Mouse (Mus musculus) hindbrain, embryonic 10.5 days (tissue): ENCODE measurements around the gene Gatm. TPM values are rescaled to one million over a fixed set of nuclear protein-coding genes. Genes with fewer than 3 reads are reported as not detected.

Experiments used
- DNase-seq: peaks from one replicate; pipeline ENCODE4 v3.0.0-alpha.2; 2017; ENCODE audit warnings: low spot score
- H3K27ac ChIP-seq: fragments of 300-500 bp; sonication (generic); 2 replicates; pipeline ENCODE4 v1.5.1; 2016; ENCODE audit warnings: mild to moderate bottlenecking, moderate library complexity
- H3K27me3 ChIP-seq: fragments of 300-500 bp; sonication (generic); 2 replicates; pipeline ENCODE4 v1.6.1; 2016; ENCODE audit warnings: mild to moderate bottlenecking; ENCODE audit not compliant: poor library complexity, insufficient read depth, severe bottlenecking
- H3K36me3 ChIP-seq: fragments of 300-500 bp; sonication (generic); 2 replicates; pipeline ENCODE4 v1.6.1; 2016; ENCODE audit warnings: mild to moderate bottlenecking, moderate library complexity
- H3K4me1 ChIP-seq: fragments of 300-500 bp; sonication (generic); replicated peaks from 2 replicates; pipeline ENCODE4 v1.6.1; 2016; ENCODE audit warnings: mild to moderate bottlenecking
- H3K4me3 ChIP-seq: fragments of 300-500 bp; sonication (generic); 2 replicates; pipeline ENCODE4 v1.5.1; 2016; ENCODE audit warnings: mild to moderate bottlenecking, moderate library complexity
- H3K9me3 ChIP-seq: fragments of 300-500 bp; sonication (generic); 2 replicates; pipeline ENCODE4 v1.6.1; 2016; ENCODE audit warnings: mild to moderate bottlenecking, moderate library complexity
- WGBS: fragments of 180-500 bp; shearing (Covaris S2); methylation state at CpG from one replicate; pipeline ENCODE4 v1.1.7; 2016; 5-methylcytosine and 5-hydroxymethylcytosine counted together
- microRNA counts: library from miRNA; unstranded; fragments of <30 nt; microRNA quantifications from one replicate; lab custom pipeline; 2017
- polyA plus RNA-seq: library from polyadenylated mRNA; unstranded; fragments of >200 nt; fragmentation: Nextera tagmentation; extraction: Ambion mirVana; gene quantifications from 2 replicates; pipeline ENCODE4 v1.2.1, GENCODE M21; 2016

Gatm gene
- polyA plus RNA-seq, 1 experiment from 2014 or later, result 10.9 TPM

DNA sequence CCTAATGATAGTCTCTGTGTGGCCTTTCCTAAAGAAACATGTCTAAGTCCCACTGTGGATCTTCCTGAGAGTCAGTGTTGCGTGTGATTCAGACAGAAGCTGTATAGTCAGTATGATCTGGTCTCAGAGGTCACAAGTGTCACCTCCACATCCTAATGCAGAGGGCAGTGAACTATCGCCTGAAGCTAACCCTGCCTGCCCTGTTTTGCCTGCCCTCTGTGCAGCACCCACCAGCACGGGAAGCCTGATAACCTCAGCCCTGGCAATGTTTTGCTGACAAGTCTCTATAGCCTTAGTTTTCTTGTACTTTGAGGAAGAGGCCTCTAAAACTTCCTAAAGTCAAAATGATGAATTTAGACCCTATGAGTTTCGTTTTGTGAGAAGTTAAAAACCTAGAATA is 40.7 kb downstream of the Gatm start:
- no peak overlapping the region for H3K4me3 ChIP-seq
- no peak for DNase-seq
- no peaks in the 10 kb centered on the region for H3K36me3 ChIP-seq
- H3K27ac ChIP-seq, result no peak overlapping the region
- no peaks in the 10 kb centered on the region for H3K27me3 ChIP-seq
- H3K9me3 ChIP-seq, result no peaks in the 10 kb centered on the region
- 69% methylated on average over 4 of the region's 4 CpGs for WGBS
- H3K4me1 ChIP-seq, result no peaks in the 10 kb centered on the region

DNA sequence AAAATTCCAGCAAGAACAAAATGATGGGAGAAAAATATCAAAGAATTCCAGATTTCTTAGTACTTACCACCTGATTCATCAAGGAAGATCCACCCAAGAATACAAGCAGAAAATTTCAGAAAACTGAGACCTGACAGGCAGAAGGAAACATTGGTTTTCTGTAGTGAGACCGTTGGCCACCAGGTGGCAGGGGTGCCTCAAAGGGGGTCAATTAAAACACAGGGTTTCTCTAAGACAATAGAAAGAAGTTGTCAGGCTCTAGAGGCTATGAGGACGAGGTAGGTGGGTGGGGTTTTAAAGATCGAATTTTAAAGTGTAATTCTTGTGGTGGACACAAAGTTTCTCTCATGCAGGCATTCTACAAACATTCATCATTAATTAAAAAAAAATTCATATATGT is 41.7 kb downstream of the Gatm start:
- Histone ChIP-seq H3K27me3 (no peaks in the 10 kb centered on the region), H3K4me3 (no peak overlapping the region), H3K27ac (no peak overlapping the region), H3K4me1 (no peaks in the 10 kb centered on the region), H3K9me3 (no peaks in the 10 kb centered on the region), H3K36me3 (no peaks in the 10 kb centered on the region)
- DNase-seq, result peak; percentile 46
- 16% methylated on average over 3 of the region's 3 CpGs for WGBS

DNA sequence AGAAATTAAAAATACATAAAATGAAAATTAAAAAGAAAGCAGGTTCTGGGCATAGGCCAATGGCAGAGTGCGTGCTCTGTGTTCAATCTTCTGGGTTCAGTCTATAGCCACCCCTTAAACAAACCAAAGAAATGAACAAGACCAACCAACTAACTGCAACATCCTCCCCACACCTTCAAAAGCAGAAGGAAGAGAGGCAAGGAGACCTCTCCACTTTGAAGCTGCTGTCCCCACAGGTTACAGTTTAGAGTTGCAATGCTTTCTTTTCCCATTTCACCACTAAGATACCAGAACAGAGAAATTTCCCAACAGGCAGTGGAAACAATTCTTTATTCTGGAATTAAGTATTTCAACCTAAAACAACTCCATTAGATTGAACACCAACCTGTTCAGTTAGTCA is 48.9 kb downstream of the Gatm start:
- no peaks in the 10 kb centered on the region for H3K36me3 ChIP-seq
- H3K9me3 ChIP-seq, result no peaks in the 10 kb centered on the region
- 95% methylated on average over 1 of the region's 1 CpGs for WGBS
- H3K4me3 ChIP-seq, result no peak overlapping the region
- no peaks in the 10 kb centered on the region for H3K4me1 ChIP-seq
- H3K27ac ChIP-seq, result no peak overlapping the region
- H3K27me3 ChIP-seq, result no peaks in the 10 kb centered on the region
- no peak for DNase-seq

DNA sequence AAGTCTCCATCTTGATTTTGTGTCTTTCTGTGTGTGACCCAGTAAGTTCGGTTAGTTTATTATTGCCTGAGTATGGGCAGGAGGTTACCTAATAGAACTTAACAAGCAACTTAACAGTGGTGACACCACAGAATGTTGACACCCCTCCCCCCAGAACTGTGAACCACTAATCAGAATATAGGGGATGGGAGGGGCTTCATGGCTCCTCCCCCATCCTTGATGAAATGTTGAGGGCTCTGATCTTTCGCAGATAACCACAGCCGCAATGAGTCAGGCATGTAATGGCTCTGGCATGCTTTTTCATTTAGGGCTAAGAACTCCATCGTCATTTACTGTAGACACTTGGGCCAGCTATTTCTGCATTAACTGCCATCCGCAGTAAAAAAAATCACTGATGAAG is 49.9 kb downstream of the Gatm start:
- DNase-seq, result no peak
- H3K36me3 ChIP-seq, result no peaks in the 10 kb centered on the region
- 95% methylated on average over 5 of the region's 5 CpGs for WGBS
- H3K4me3 ChIP-seq, result no peak overlapping the region
- H3K27ac ChIP-seq, result no peak overlapping the region
- no peaks in the 10 kb centered on the region for H3K4me1 ChIP-seq
- no peaks in the 10 kb centered on the region for H3K27me3 ChIP-seq
- H3K9me3 ChIP-seq, result no peaks in the 10 kb centered on the region

DNA sequence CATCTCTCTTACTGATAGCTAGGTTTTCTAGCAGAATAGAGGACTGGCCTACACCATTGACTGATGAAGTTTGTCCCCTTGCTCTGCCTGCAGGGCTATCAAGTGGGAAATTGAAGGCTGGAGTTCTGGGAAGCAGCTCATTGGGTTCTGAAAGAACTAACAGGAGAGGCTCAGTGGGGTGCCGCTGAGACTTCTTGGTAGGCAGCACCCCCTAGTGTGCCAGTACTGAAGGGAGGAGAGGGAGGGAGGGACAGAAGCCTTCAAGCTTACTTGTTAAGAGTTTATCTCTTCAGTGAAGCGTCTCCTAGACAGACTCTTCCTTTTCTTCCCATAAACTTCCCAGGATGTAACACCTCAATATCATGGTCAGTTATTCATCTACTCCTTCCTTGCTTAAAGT is 52.8 kb downstream of the Gatm start:
- Histone ChIP-seq H3K36me3 (no peaks in the 10 kb centered on the region), H3K4me1 (no peaks in the 10 kb centered on the region), H3K27ac (no peak overlapping the region), H3K27me3 (no peaks in the 10 kb centered on the region), H3K4me3 (no peak overlapping the region), H3K9me3 (no peaks in the 10 kb centered on the region)
- no peak for DNase-seq
- WGBS, result 25% methylated on average over 2 of the region's 2 CpGs

MicroRNAs encoded within 50 kb of the gene (microRNA counts, 519-probe panel; counts per million panel counts)
- 1,255 counts per million, percentile 77 among the panel's probes with 10 or more counts for microRNA mmu-miR-147 (lab: Ali Mortazavi, UCI)

Other genes with a start within 250 kb of the Gatm start
- 8.8 and 9.6 TPM in 2 replicates for gene Shf, start 242.1 kb downstream of the Gatm start, polyA plus RNA-seq
- not detected in 2 replicates for gene Slc28a2, start 184.8 kb downstream of the Gatm start, polyA plus RNA-seq
- not detected in 2 replicates for gene Gm14085, start 126.4 kb downstream of the Gatm start, polyA plus RNA-seq
- 0.21 and 0.47 TPM in 2 replicates for gene AA467197, start 25.7 kb upstream of the Gatm start, polyA plus RNA-seq
- 3.7 and 7.8 TPM in 2 replicates for gene Slc30a4, start 91.4 kb upstream of the Gatm start, polyA plus RNA-seq
- 72.4 and 75.4 TPM in 2 replicates for gene Bloc1s6, start 127.2 kb upstream of the Gatm start, polyA plus RNA-seq
- 2.7 and 3.3 TPM in 2 replicates for gene Sqor, start 153.9 kb upstream of the Gatm start, polyA plus RNA-seq